ENCODE assay signal across 8 mouse cellular contexts in genomic region chr17:48407910-48408525, GRCm38 (mm10). TPM values are rescaled to one million over a fixed set of nuclear protein-coding genes. Genes with fewer than 3 reads are reported as not detected.
A peak's percentile ranks its signal among the peaks of the same experiment; 100 is the strongest.
DNase-seq lines count a peak whose midpoint lies in the region; ATAC-seq and TF ChIP-seq lines count a peak whose summit lies in the region.

No protein-coding gene starts in this region.

- no peaks in the 10 kb centered on the region for H3K9me3 ChIP-seq in forebrain, embryonic 12.5 days
- no peaks in the 10 kb centered on the region for H3K9me3 ChIP-seq in liver, embryonic 11.5 days (ENCODE audit: control insufficient read depth, low read length)

- H3K4me2 ChIP-seq in forebrain, embryonic 12.5 days, result peak overlapping the region; percentile 83
- H3K4me2 ChIP-seq in liver, embryonic 11.5 days, result peak overlapping the region; percentile 79

- H3K4me3 ChIP-seq in gastrocnemius, adult 2 months, result peak overlapping the region; percentile 85
- H3K4me3 ChIP-seq in forebrain, embryonic 12.5 days (replicated peaks), result peak overlapping the region; percentile 83
- H3K4me3 ChIP-seq in liver, embryonic 11.5 days (ENCODE audit: low read depth, low read length), result peak overlapping the region; percentile 85

- H3K27me3 ChIP-seq in forebrain, embryonic 12.5 days, result no peaks in the 10 kb centered on the region
- H3K27me3 ChIP-seq in liver, embryonic 11.5 days (replicated peaks; ENCODE audit: control insufficient read depth, insufficient read depth, low read length), result no peaks in the 10 kb centered on the region

- DNase-seq in gastrocnemius, adult 2 months, result no peak
- DNase-seq in gastrocnemius, adult 18-20 months (ENCODE audit: low spot score), result no peak
- DNase-seq in 416B (ENCODE audit: low read depth), result peak; percentile 51
- DNase-seq in liver, embryonic 11.5 days (ENCODE audit: low spot score), result no peak
- no peak for DNase-seq in adrenal gland, adult 18-20 months (ENCODE audit: low spot score in 2 of 2)
- DNase-seq in right cerebral cortex, postnatal 10 days (ENCODE audit: low spot score in 2 of 2), result no peak
- no peak for DNase-seq in left cerebral cortex, postnatal 4 days

- WGBS in forebrain, embryonic 12.5 days, result 10% methylated on average over 8 of the region's 8 CpGs
- 7% methylated on average over 8 of the region's 8 CpGs for WGBS in liver, embryonic 11.5 days

- H3K9ac ChIP-seq in forebrain, embryonic 12.5 days, result peak overlapping the region; percentile 99
- peak overlapping the region; percentile 97 for H3K9ac ChIP-seq in liver, embryonic 11.5 days (ENCODE audit: low read depth, low read length)

- no peak for TF ChIP-seq CTCF in gastrocnemius, adult 2 months (IDR thresholded peaks at IDR 0.05)

- peaks cover 27% of the 10 kb centered on the region for H3K4me1 ChIP-seq in forebrain, embryonic 12.5 days
- peaks cover 33% of the 10 kb centered on the region for H3K4me1 ChIP-seq in liver, embryonic 11.5 days (replicated peaks; ENCODE audit: control insufficient read depth, insufficient read depth, low read length)

- ATAC-seq in forebrain, embryonic 12.5 days (ENCODE audit: low FRiP score), result no peak
- no peak for ATAC-seq in liver, embryonic 11.5 days (replicated peaks; ENCODE audit: low FRiP score)

- peak overlapping the region; percentile 98 for H3K27ac ChIP-seq in gastrocnemius, adult 2 months
- H3K27ac ChIP-seq in forebrain, embryonic 12.5 days, result peak overlapping the region; percentile 100
- H3K27ac ChIP-seq in liver, embryonic 11.5 days (ENCODE audit: low read depth, low read length), result peak overlapping the region; percentile 100

- intact Hi-C loops in gastrocnemius, adult 2 months (cut with DNase I), result no loop called here
- intact Hi-C loops in left cerebral cortex, postnatal 4 days (cut with DNase I), result no loop called here

- no peaks in the 10 kb centered on the region for H3K36me3 ChIP-seq in forebrain, embryonic 12.5 days (replicated peaks)
- H3K36me3 ChIP-seq in liver, embryonic 11.5 days (ENCODE audit: control insufficient read depth, insufficient read depth, low read length), result peaks cover 5% of the 10 kb centered on the region; the same call in 1 of the 2 replicates

RNA-seq across cellular contexts. Expression of gene Nfya, which starts 1.7 kb away (rescaled TPM):
- 1 to 10 TPM; 6.1 to 9.4 TPM for total RNA-seq in gastrocnemius, adult 2 months (2021)
- 1 to 10 TPM; 5.4 to 7.3 TPM for total RNA-seq in gastrocnemius, adult 18-20 months (2021)
- polyA plus RNA-seq in forebrain, embryonic 12.5 days (2016; fragmentation: Nextera tagmentation; extraction: Ambion mirVana), result 20.7 and 23.4 TPM in 2 replicates
- 18.7 and 20.4 TPM in 2 replicates for polyA plus RNA-seq in liver, embryonic 11.5 days (2014; fragmentation: Nextera tagmentation; extraction: Ambion mirVana)
- total RNA-seq in adrenal gland, adult 18-20 months (2021), result 10 to 100 TPM; 35.5 to 36.5 TPM
- 10 to 100 TPM; 60.9 to 70.9 TPM for total RNA-seq in left cerebral cortex, postnatal 4 days (2021)

RNA-seq across cellular contexts. Expression of gene Oard1, which starts 1.8 kb away (rescaled TPM):
- 10 to 100 TPM; 11.1 to 12.4 TPM for total RNA-seq in gastrocnemius, adult 2 months (2021)
- 10 to 100 TPM; 12.3 to 17.4 TPM for total RNA-seq in gastrocnemius, adult 18-20 months (2021)
- 82.8 and 87.4 TPM in 2 replicates for polyA plus RNA-seq in forebrain, embryonic 12.5 days (2016; fragmentation: Nextera tagmentation; extraction: Ambion mirVana)
- 76.8 and 80.2 TPM in 2 replicates for polyA plus RNA-seq in liver, embryonic 11.5 days (2014; fragmentation: Nextera tagmentation; extraction: Ambion mirVana)
- 10 to 100 TPM; 17.5 to 19.5 TPM for total RNA-seq in adrenal gland, adult 18-20 months (2021)
- total RNA-seq in left cerebral cortex, postnatal 4 days (2021), result 10 to 100 TPM; 10.3 to 11.9 TPM

RNA-seq across cellular contexts. Expression of gene Apobec2, which starts 24.7 kb away (rescaled TPM):
- total RNA-seq in gastrocnemius, adult 2 months (2021), result 100 to 1,000 TPM; 439 to 602 TPM
- 100 to 1,000 TPM; 411 to 558 TPM for total RNA-seq in gastrocnemius, adult 18-20 months (2021)
- polyA plus RNA-seq in forebrain, embryonic 12.5 days (2016; fragmentation: Nextera tagmentation; extraction: Ambion mirVana), result 0.65 and 0.82 TPM in 2 replicates
- 2.5 and 3.0 TPM in 2 replicates for polyA plus RNA-seq in liver, embryonic 11.5 days (2014; fragmentation: Nextera tagmentation; extraction: Ambion mirVana)
- total RNA-seq in adrenal gland, adult 18-20 months (2021), result 1 to 10 TPM; 1.5 to 2.0 TPM
- under 1 TPM in 1 of 2 experiments, not detected in 1; 0.58 TPM for total RNA-seq in left cerebral cortex, postnatal 4 days (2021)

RNA-seq across cellular contexts. Expression of gene Tspo2, which starts 43.3 kb away (rescaled TPM):
- not detected for total RNA-seq in gastrocnemius, adult 2 months (2021)
- not detected for total RNA-seq in gastrocnemius, adult 18-20 months (2021)
- polyA plus RNA-seq in forebrain, embryonic 12.5 days (2016; fragmentation: Nextera tagmentation; extraction: Ambion mirVana), result 1.2 and 1.5 TPM in 2 replicates
- polyA plus RNA-seq in liver, embryonic 11.5 days (2014; fragmentation: Nextera tagmentation; extraction: Ambion mirVana), result 68.1 and 68.7 TPM in 2 replicates
- not detected for total RNA-seq in adrenal gland, adult 18-20 months (2021)
- total RNA-seq in left cerebral cortex, postnatal 4 days (2021), result under 1 TPM in 1 of 2 experiments, not detected in 1; 0.10 TPM

RNA-seq across cellular contexts. Expression of gene Unc5cl, which starts 46.7 kb away (rescaled TPM):
- not detected for total RNA-seq in gastrocnemius, adult 2 months (2021)
- total RNA-seq in gastrocnemius, adult 18-20 months (2021), result not detected
- 0.10 and 0.18 TPM in 2 replicates for polyA plus RNA-seq in forebrain, embryonic 12.5 days (2016; fragmentation: Nextera tagmentation; extraction: Ambion mirVana)
- polyA plus RNA-seq in liver, embryonic 11.5 days (2014; fragmentation: Nextera tagmentation; extraction: Ambion mirVana), result 1.0 and 2.0 TPM in 2 replicates
- total RNA-seq in adrenal gland, adult 18-20 months (2021), result under 1 TPM in 1 of 2 experiments, not detected in 1; 0.19 TPM
- total RNA-seq in left cerebral cortex, postnatal 4 days (2021), result under 1 TPM; 0.20 to 0.22 TPM

Comparison
In these comparisons a context has a peak if more than half of its experiments do, and no peak if none do; other contexts are left out.
1. RNA of gene Apobec2, which starts 24.7 kb away (total RNA-seq): 439 to 602 TPM in gastrocnemius, adult 2 months and 411 to 558 TPM in gastrocnemius, adult 18-20 months; 1.5 to 2.0 TPM in adrenal gland, adult 18-20 months and 0.58 TPM in left cerebral cortex, postnatal 4 days; every median in the first group is over 100 times any median in the second.
2. Peak in every context shown above with its lines, with median percentiles within 50 percentile points of each other: H3K27ac ChIP-seq and H3K4me3 ChIP-seq.